Mouse (Mus musculus): ENCODE measurements around the gene Ndufb7.

Ndufb7 gene

DNA sequence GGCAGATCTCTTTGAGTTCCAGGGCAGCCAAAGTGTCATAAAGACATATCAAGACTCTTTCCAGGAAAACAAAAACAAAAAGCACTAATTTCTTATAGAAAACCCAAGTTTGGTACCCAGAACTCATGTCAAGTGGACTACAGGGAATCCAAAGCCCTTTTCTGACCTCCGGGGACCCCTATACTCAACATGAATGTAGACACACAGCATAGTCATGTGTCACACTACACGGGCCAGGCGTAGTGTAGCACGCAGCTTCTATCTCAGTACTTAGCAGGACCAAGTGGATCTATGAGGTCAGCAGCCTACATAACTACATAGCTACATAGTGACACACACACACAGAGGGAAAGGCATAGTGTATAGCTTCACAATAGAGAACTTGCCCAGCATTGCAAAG is 47.2 kb downstream of the Ndufb7 start:
- TF ChIP-seq GATA4 (IDR thresholded peaks at IDR 0.05; ENCODE audit: insufficient replicate concordance, low read length), result no peak

DNA sequence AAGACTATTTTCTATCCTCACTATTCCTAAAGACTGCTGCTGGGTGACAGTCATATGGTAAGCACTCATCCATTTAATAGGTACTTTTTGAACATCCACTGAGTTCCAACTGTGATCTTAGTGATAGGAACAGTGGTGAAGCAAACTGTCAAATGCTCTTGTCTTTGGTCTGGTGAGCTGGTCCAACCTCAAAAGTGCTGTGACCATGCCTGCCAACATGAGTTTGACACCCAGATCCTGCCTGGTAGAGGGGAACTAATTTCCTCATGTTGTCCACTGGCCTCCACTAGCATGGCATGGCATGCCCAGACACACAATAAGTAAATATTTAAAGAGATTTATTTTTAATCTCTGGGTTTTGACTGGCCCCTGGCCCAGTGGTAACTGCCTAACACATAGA is 50.2 kb downstream of the Ndufb7 start:
- TF ChIP-seq GATA4 (IDR thresholded peaks at IDR 0.05; ENCODE audit: insufficient replicate concordance, low read length), result no peak

DNA sequence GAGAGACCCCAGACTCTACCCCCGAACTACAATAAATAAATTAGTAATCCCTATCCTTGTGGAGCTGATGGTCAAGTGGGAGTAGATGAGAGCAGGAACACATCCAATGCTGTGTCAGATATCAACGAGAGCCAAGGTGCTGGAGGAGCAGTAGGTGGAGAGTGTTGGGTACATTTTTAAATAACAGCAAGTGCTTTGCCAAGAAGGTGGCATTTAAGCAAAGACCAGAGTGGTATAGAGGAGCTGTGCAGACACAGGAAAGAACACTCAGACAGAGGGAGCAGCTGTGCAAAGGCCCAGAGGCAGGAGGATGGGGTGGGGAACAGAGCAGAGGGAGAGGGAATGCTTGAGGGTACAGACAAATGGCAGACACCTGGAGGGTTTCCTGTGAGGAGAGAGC is 50.6 kb downstream of the Ndufb7 start:
- no peak for TF ChIP-seq GATA4 (IDR thresholded peaks at IDR 0.05; ENCODE audit: insufficient replicate concordance, low read length)

DNA sequence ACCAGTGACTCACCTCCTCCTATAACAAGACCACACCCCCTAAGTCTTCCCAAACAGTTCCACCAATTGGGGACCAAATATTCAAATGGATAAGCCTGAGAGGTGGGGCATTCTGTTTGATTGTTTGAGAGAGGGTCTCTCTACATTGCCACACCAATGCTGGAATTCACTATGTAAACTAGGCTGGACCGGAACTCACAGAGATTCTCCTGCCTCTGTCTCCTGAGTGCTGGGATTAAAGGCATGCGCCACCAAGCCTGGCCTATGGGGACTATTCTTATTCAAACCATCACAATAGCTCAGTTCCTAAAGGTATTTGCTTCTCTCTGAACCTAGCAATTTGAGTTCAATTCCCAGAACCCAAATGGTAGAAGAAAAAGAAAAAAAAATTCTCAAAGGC is 52.1 kb downstream of the Ndufb7 start:
- TF ChIP-seq GATA4 (IDR thresholded peaks at IDR 0.05; ENCODE audit: insufficient replicate concordance, low read length), result no peak

DNA sequence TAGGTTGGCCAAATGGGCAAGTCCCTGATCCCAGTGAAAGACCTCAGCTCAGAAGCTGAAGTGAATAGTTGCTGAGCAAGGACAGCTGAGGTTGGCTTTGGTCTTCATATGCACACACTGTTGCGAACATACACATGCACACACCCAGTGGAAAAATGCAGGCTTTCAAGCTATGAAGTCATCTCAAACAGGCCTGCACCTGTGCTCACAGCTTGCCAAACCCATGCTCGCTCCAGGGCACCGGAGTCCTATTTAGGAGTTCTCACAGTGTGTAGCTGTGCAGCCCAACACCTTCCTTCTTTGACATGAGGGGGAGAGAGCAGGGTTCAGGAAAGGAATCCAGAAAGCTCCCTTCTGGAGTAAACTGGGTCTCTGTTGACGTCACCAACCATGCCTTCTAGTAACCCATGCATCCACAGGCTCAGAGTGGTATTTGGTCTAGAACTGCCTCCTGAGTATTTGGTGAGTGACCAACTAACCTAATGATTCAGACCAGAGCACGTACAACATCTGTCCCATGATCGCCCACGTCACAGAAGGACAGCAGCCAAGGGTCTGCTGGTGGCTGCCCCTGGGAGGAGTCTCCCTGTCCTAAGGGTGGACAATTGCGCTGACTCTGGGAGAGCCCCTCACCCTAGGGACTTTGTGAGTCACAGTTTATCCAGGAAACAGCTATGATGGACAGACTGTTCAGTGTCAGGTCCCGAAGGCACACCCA is 53.3 kb downstream of the Ndufb7 start:
- TF ChIP-seq GATA4 (IDR thresholded peaks at IDR 0.05; ENCODE audit: insufficient replicate concordance, low read length), result no peak

All from liver, adult (tissue).